Mouse (Mus musculus): ENCODE measurements at regions not wholly inside any gene's neighbourhood (a gene's known extent, or its start where the extent isn't known, plus 50 kb on each side); places are given as distances from the start of the nearest gene placed in this dataset.

DNA sequence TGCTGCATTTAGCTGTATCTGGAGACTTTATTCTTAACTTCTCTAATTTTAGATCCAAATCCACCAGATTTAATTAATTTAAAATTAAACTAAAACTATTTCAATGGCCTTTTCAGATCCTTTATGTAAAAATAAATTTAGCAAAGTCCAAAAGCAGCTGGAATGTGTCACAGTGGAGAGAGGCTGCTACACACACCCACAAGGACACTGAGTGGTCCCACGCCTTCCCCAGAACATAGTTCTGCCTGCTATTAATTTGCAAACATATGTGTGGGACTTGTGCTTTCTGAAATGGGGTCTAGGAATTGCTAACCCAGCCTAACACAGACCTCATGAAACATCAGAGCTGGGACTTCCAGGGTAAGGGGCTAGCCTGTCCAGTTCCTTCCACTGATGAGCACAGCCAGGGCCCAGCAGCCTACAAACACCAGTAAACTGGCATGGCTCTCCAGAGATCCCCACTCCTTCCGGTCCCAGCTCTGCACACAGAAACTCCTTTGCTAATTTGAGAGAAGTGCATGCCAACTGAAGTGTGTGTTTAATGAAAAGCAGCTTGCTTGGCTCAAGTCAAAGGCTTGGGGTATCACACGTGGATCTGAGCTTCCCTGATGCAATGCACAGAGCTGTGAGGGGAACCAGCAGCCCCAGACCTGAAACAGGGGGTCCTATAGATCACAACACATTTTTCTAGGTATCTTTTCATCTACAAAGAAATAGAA is 142.8 kb downstream of the Psmg1 start:
- Histone ChIP-seq H3K9me3 (ENCODE audit: low read length) (no peaks in the 10 kb centered on the region), H3K4me3 (ENCODE audit: low read length) (no peak overlapping the region), H3K9ac (replicated peaks; ENCODE audit: low read length) (no peak overlapping the region), H3K27ac (no peak overlapping the region), H3K4me1 (ENCODE audit: insufficient read depth, low read length) (0 out of 2 replicates have a peak, but pooled peaks cover 5% of the 10 kb centered on the region), H3K4me2 (ENCODE audit: low read depth, low read length) (no peak overlapping the region), H3K27me3 (ENCODE audit: insufficient read depth, low read length) (no peaks in the 10 kb centered on the region), H3K36me3 (ENCODE audit: insufficient read depth, low read length) (no peaks in the 10 kb centered on the region)
- no peak for ATAC-seq
- peak; percentile 41 for DNase-seq (ENCODE audit: low spot score)
- 43% methylated on average over 3 of the region's 3 CpGs for WGBS
- TF ChIP-seq CTCF (IDR thresholded peaks at IDR 0.05; ENCODE audit: low read depth): no peak

DNA sequence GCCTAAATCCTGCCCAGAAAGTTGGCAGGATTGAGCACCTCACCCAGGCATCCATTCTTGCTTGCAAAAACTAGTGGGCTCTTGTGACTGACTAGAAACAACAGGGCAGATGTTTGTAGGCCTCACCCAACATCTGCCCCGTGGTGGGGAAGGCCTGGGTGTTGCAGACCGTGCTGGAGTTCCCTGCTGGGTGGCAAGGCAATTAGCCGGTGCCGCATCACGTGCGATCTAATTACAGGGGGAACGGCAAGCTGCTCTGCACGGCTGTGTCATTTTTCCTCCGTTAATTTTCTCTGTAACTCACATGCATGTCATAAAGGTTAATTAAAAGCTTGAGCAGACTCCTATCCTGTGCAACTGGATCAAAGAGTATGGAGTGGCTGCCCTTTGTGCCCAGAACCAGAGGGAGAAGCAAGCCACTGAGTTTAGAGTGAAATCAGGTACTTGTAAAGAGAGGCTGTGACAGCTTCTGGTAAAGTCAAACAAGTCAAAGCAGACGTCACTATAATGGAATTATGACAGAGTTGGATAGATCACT is 143.5 kb downstream of the Ets2 start:
- DNase-seq (ENCODE audit: low spot score) (peak; percentile 35), ATAC-seq (0 out of 2 replicates have a peak, but pooled peaks have one; percentile 42)
- H3K4me3 ChIP-seq (ENCODE audit: low read length): no peak overlapping the region
- H3K36me3 ChIP-seq (ENCODE audit: insufficient read depth, low read length): no peaks in the 10 kb centered on the region
- no peaks in the 10 kb centered on the region for H3K27me3 ChIP-seq (ENCODE audit: insufficient read depth, low read length)
- H3K9me3 ChIP-seq (ENCODE audit: low read length): no peaks in the 10 kb centered on the region
- no peak overlapping the region for H3K4me2 ChIP-seq (ENCODE audit: low read depth, low read length)
- H3K4me1 ChIP-seq (ENCODE audit: insufficient read depth, low read length): 0 out of 2 replicates have a peak, but pooled peaks cover 5% of the 10 kb centered on the region
- H3K27ac ChIP-seq: no peak overlapping the region
- WGBS: 45% methylated on average over 10 of the region's 10 CpGs
- H3K9ac ChIP-seq (replicated peaks; ENCODE audit: low read length): no peak overlapping the region
- no peak for TF ChIP-seq CTCF (IDR thresholded peaks at IDR 0.05; ENCODE audit: low read depth)

DNA sequence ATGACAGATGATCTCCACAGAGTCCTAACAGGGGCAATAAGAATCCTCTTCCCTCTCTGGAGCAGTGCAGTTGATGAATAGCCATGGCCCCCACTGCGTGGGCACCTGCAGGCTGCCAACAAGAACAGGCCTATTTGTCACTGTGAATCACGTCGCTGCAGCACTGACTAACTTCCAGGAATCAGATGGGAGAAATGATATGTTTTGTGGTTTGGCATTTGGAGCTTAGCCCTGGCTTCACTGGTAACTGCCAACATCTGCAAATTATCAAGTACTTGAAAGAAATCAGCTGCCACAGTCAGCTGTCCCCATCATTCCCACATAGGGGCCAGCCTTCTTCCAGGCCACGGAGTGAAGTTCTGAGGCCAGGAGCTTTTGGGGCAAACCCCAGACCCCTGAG is 142.8 kb downstream of the Ets2 start:
- peak; percentile 30 for DNase-seq (ENCODE audit: low spot score)
- WGBS: 47% methylated on average over 4 of the region's 4 CpGs
- Histone ChIP-seq H3K27ac (no peak overlapping the region), H3K4me2 (ENCODE audit: low read depth, low read length) (no peak overlapping the region), H3K4me3 (ENCODE audit: low read length) (no peak overlapping the region), H3K36me3 (ENCODE audit: insufficient read depth, low read length) (no peaks in the 10 kb centered on the region), H3K27me3 (ENCODE audit: insufficient read depth, low read length) (no peaks in the 10 kb centered on the region), H3K9me3 (ENCODE audit: low read length) (no peaks in the 10 kb centered on the region), H3K9ac (replicated peaks; ENCODE audit: low read length) (no peak overlapping the region), H3K4me1 (ENCODE audit: insufficient read depth, low read length) (0 out of 2 replicates have a peak, but pooled peaks cover 5% of the 10 kb centered on the region)
- ATAC-seq: no peak
- TF ChIP-seq CTCF (IDR thresholded peaks at IDR 0.05; ENCODE audit: low read depth): no peak

DNA sequence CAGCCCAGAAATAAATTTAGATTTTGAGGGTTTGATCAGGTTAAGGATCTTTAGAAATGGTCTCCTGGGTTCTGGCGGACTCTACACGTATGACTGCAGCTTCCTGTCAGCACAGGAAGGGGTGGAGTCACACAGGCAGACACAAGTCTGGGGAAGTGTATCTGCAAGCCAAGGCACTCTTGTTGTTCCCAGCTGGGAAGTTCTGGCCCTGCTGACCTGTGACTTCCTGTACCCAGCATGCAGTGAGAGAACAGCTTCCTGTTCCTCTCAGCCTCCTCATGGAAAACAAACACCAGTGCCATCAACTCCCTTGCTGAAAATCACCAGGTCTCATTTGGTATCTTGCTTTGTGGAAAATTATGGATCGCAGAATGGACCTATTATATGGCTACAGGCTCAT is 140.9 kb downstream of the Ets2 start:
- Histone ChIP-seq H3K9me3 (ENCODE audit: low read length) (no peaks in the 10 kb centered on the region), H3K9ac (replicated peaks; ENCODE audit: low read length) (no peak overlapping the region), H3K4me3 (ENCODE audit: low read length) (no peak overlapping the region), H3K4me1 (ENCODE audit: insufficient read depth, low read length) (0 out of 2 replicates have a peak, but pooled peaks cover 5% of the 10 kb centered on the region), H3K36me3 (ENCODE audit: insufficient read depth, low read length) (no peaks in the 10 kb centered on the region), H3K27me3 (ENCODE audit: insufficient read depth, low read length) (no peaks in the 10 kb centered on the region), H3K4me2 (ENCODE audit: low read depth, low read length) (no peak overlapping the region), H3K27ac (no peak overlapping the region)
- no peak for DNase-seq (ENCODE audit: low spot score)
- 92% methylated on average over 3 of the region's 3 CpGs for WGBS
- no peak for ATAC-seq
- TF ChIP-seq CTCF (IDR thresholded peaks at IDR 0.05; ENCODE audit: low read depth): no peak

DNA sequence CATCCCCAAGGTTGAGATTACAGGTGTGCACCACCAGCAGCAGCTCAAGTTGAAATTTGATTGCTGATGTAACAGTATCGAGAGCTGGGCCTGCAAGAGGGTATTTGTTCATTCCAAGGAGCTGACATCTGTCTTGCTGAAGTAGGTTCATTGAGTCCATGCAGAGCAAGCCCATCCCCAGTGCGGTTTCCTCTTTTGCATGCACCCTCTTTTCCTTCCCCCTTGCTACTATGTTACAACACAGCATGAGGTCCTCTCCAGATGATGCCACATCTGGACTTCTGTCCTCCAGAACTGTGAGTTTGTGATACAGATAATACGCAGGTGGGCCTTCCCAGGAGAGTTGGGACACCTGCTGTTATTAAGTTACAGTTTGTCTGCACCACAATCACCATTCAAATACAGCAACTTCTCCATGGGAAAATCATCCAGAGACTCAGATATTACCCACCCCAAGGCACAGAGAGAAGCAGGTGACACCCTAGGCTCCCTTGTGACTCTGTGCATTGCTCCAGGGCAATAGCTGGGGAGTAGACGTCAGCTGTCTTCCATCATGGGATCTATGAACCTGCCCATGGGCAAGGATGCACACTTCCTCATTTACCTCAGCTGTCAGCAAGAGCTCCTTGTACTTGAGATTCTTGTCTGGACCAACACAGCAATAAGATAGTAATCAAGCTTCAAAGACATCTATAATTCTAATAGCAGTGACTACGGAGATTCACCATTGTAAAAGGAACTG is 137.8 kb downstream of the Ets2 start:
- no peak overlapping the region for H3K4me2 ChIP-seq (ENCODE audit: low read depth, low read length)
- H3K27me3 ChIP-seq (ENCODE audit: insufficient read depth, low read length): no peaks in the 10 kb centered on the region
- H3K4me1 ChIP-seq (ENCODE audit: insufficient read depth, low read length): 0 out of 2 replicates have a peak, but pooled peaks cover 2% of the 10 kb centered on the region
- 87% methylated on average over 5 of the region's 5 CpGs for WGBS
- no peak overlapping the region for H3K27ac ChIP-seq
- H3K9ac ChIP-seq (replicated peaks; ENCODE audit: low read length): no peak overlapping the region
- H3K9me3 ChIP-seq (ENCODE audit: low read length): no peaks in the 10 kb centered on the region
- no peak overlapping the region for H3K4me3 ChIP-seq (ENCODE audit: low read length)
- no peaks in the 10 kb centered on the region for H3K36me3 ChIP-seq (ENCODE audit: insufficient read depth, low read length)
- TF ChIP-seq CTCF (IDR thresholded peaks at IDR 0.05; ENCODE audit: low read depth): no peak
- DNase-seq (ENCODE audit: low spot score): no peak
- no peak for ATAC-seq

DNA sequence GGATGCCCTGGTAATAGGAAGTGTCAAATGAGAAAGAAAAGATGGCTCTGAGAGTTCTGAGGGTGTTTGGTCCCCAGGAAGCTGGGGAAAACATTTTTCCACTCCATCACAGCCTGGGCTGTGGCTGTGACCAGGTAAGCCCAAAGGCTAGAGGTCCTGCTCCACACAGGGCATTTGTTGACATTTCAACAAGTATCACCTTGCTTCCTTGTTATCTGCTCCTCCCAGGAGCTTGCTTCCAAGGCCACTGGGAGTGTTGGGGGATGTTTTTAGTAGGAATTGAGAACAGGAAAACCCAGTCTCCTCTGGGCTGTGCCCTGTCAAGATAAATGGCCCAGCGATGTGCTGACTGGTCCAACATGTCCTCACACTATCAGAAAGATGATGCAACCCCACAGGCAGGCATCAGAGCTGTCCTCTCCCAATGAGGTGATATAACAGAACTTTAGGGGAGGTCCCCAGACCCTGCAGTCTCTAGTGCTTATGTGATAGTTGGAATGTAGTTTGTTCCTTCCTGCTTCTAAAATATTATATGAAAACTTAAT is 137.1 kb downstream of the Ets2 start:
- no peak for ATAC-seq
- Histone ChIP-seq H3K9ac (replicated peaks; ENCODE audit: low read length) (no peak overlapping the region), H3K4me2 (ENCODE audit: low read depth, low read length) (no peak overlapping the region), H3K27me3 (ENCODE audit: insufficient read depth, low read length) (no peaks in the 10 kb centered on the region), H3K4me3 (ENCODE audit: low read length) (no peak overlapping the region), H3K4me1 (ENCODE audit: insufficient read depth, low read length) (no peaks in the 10 kb centered on the region), H3K36me3 (ENCODE audit: insufficient read depth, low read length) (no peaks in the 10 kb centered on the region), H3K27ac (no peak overlapping the region), H3K9me3 (ENCODE audit: low read length) (no peaks in the 10 kb centered on the region)
- 71% methylated on average over 1 of the region's 1 CpGs for WGBS
- no peak for DNase-seq (ENCODE audit: low spot score)
- no peak for TF ChIP-seq CTCF (IDR thresholded peaks at IDR 0.05; ENCODE audit: low read depth)
